Mouse (Mus musculus): ENCODE results near the gene Espn. TPM values are rescaled to one million over a fixed set of nuclear protein-coding genes. Genes with fewer than 3 reads are reported as not detected.

The Espn gene
- polyA plus RNA-seq, 1 experiment from 2014 or later: 13.8 TPM

- no peak overlapping the region for H3K27ac ChIP-seq (replicated peaks)
- H3K4me1 ChIP-seq (replicated peaks; ENCODE audit: control insufficient read depth, insufficient read depth): no peaks in the 10 kb centered on the region; the same call in 1 of the 2 replicates
- no peak for TF ChIP-seq EP300 (optimal IDR thresholded peaks at IDR 0.05)
- peak; percentile 91 for TF ChIP-seq CTCF (IDR thresholded peaks at IDR 0.05; ENCODE audit: low read depth)
- H3K4me2 ChIP-seq (replicated peaks; ENCODE audit: low read depth): no peak overlapping the region
- WGBS: 52% methylated on average over 7 of the region's 7 CpGs
- H3K9ac ChIP-seq (ENCODE audit: low read length): no peak overlapping the region
- no peak overlapping the region for H3K4me3 ChIP-seq (ENCODE audit: low read depth, low read length)
- no peak for ATAC-seq (ENCODE audit: low FRiP score, low TSS enrichment)
- DNase-seq (ENCODE audit: low spot score): peak; percentile 84
- H3K9me3 ChIP-seq (ENCODE audit: control insufficient read depth, low read length): no peaks in the 10 kb centered on the region
- no peaks in the 10 kb centered on the region for H3K27me3 ChIP-seq (ENCODE audit: control insufficient read depth, insufficient read depth, low read length)
- H3K36me3 ChIP-seq (ENCODE audit: control insufficient read depth, insufficient read depth, low read length): peaks cover 16% of the 10 kb centered on the region; the same call in 1 of the 2 replicates
These were observed 49.1 kb downstream of the Espn start for GRCm38 (mm10) chr4:152103025-152103424.

- ATAC-seq (ENCODE audit: low FRiP score, low TSS enrichment): no peak
- WGBS: 92% methylated on average over 16 of the region's 16 CpGs
- TF ChIP-seq CTCF (IDR thresholded peaks at IDR 0.05; ENCODE audit: low read depth) (no peak), EP300 (optimal IDR thresholded peaks at IDR 0.05) (no peak)
- no peaks in the 10 kb centered on the region for H3K27me3 ChIP-seq (ENCODE audit: control insufficient read depth, insufficient read depth, low read length)
- no peak overlapping the region for H3K27ac ChIP-seq (replicated peaks)
- no peaks in the 10 kb centered on the region for H3K9me3 ChIP-seq (ENCODE audit: control insufficient read depth, low read length)
- H3K4me3 ChIP-seq (ENCODE audit: low read depth, low read length): no peak overlapping the region
- no peak for DNase-seq (ENCODE audit: low spot score)
- peaks cover 16% of the 10 kb centered on the region; the same call in 1 of the 2 replicates for H3K36me3 ChIP-seq (ENCODE audit: control insufficient read depth, insufficient read depth, low read length)
- no peaks in the 10 kb centered on the region; the same call in 1 of the 2 replicates for H3K4me1 ChIP-seq (replicated peaks; ENCODE audit: control insufficient read depth, insufficient read depth)
- no peak overlapping the region for H3K4me2 ChIP-seq (replicated peaks; ENCODE audit: low read depth)
- H3K9ac ChIP-seq (ENCODE audit: low read length): no peak overlapping the region
These were observed 50.2 kb downstream of the Espn start for GRCm38 (mm10) chr4:152101921-152102320.

GRCm38 (mm10) chr4:152101081-152101653 is 51.0 kb downstream of the Espn start:
- 73% methylated on average over 7 of the region's 7 CpGs for WGBS
- Histone ChIP-seq H3K36me3 (ENCODE audit: control insufficient read depth, insufficient read depth, low read length) (peaks cover 16% of the 10 kb centered on the region; the same call in 1 of the 2 replicates), H3K4me2 (replicated peaks; ENCODE audit: low read depth) (no peak overlapping the region), H3K27me3 (ENCODE audit: control insufficient read depth, insufficient read depth, low read length) (no peaks in the 10 kb centered on the region), H3K27ac (replicated peaks) (0 out of 2 replicates have a peak overlapping the region, but pooled peaks have one; percentile 18), H3K4me3 (ENCODE audit: low read depth, low read length) (no peak overlapping the region), H3K4me1 (replicated peaks; ENCODE audit: control insufficient read depth, insufficient read depth) (no peaks in the 10 kb centered on the region; the same call in 1 of the 2 replicates), H3K9me3 (ENCODE audit: control insufficient read depth, low read length) (no peaks in the 10 kb centered on the region), H3K9ac (ENCODE audit: low read length) (no peak overlapping the region)
- ATAC-seq (ENCODE audit: low FRiP score, low TSS enrichment) (no peak), DNase-seq (ENCODE audit: low spot score) (no peak)
- TF ChIP-seq CTCF (IDR thresholded peaks at IDR 0.05; ENCODE audit: low read depth) (no peak), EP300 (optimal IDR thresholded peaks at IDR 0.05) (no peak)

- H3K9ac ChIP-seq (ENCODE audit: low read length): no peak overlapping the region
- ATAC-seq (ENCODE audit: low FRiP score, low TSS enrichment) (no peak), DNase-seq (ENCODE audit: low spot score) (no peak)
- peaks cover 13% of the 10 kb centered on the region; the same call in 1 of the 2 replicates for H3K36me3 ChIP-seq (ENCODE audit: control insufficient read depth, insufficient read depth, low read length)
- H3K4me1 ChIP-seq (replicated peaks; ENCODE audit: control insufficient read depth, insufficient read depth): no peaks in the 10 kb centered on the region; the same call in 1 of the 2 replicates
- H3K27me3 ChIP-seq (ENCODE audit: control insufficient read depth, insufficient read depth, low read length): no peaks in the 10 kb centered on the region
- H3K4me3 ChIP-seq (ENCODE audit: low read depth, low read length): no peak overlapping the region
- H3K4me2 ChIP-seq (replicated peaks; ENCODE audit: low read depth): no peak overlapping the region
- no peak overlapping the region for H3K27ac ChIP-seq (replicated peaks)
- WGBS: 72% methylated on average over 11 of the region's 11 CpGs
- H3K9me3 ChIP-seq (ENCODE audit: control insufficient read depth, low read length): no peaks in the 10 kb centered on the region
- TF ChIP-seq CTCF (IDR thresholded peaks at IDR 0.05; ENCODE audit: low read depth): no peak
- TF ChIP-seq EP300 (optimal IDR thresholded peaks at IDR 0.05): no peak
These were observed 51.6 kb downstream of the Espn start for GRCm38 (mm10) chr4:152100541-152100940.

- peak overlapping the region; percentile 71 for H3K27ac ChIP-seq (replicated peaks)
- H3K4me3 ChIP-seq (ENCODE audit: low read depth, low read length): no peak overlapping the region
- H3K4me2 ChIP-seq (replicated peaks; ENCODE audit: low read depth): peak overlapping the region; percentile 29; the same call in 1 of the 2 replicates
These were observed 54.0 kb downstream of the Espn start for GRCm38 (mm10) chr4:152097911-152098799.

More at GRCm38 (mm10) chr4:152097911-152098799, 54.0 kb downstream of the Espn start:
- Histone ChIP-seq H3K9me3 (ENCODE audit: control insufficient read depth, low read length) (no peaks in the 10 kb centered on the region), H3K4me1 (replicated peaks; ENCODE audit: control insufficient read depth, insufficient read depth) (no peaks in the 10 kb centered on the region; the same call in 1 of the 2 replicates), H3K9ac (ENCODE audit: low read length) (no peak overlapping the region), H3K27me3 (ENCODE audit: control insufficient read depth, insufficient read depth, low read length) (no peaks in the 10 kb centered on the region), H3K36me3 (ENCODE audit: control insufficient read depth, insufficient read depth, low read length) (peaks cover 8% of the 10 kb centered on the region; the same call in 1 of the 2 replicates)
- TF ChIP-seq CTCF (IDR thresholded peaks at IDR 0.05; ENCODE audit: low read depth) (no peak), EP300 (optimal IDR thresholded peaks at IDR 0.05) (no peak)
- WGBS: 33% methylated on average over 11 of the region's 11 CpGs
- ATAC-seq (ENCODE audit: low FRiP score, low TSS enrichment) (peak; percentile 38), DNase-seq (ENCODE audit: low spot score) (peak; percentile 73)

Data from stomach, postnatal 0 days (tissue).